Comparison of ENCODE assay signal across 25 mouse cellular contexts in genomic region chr11:32629713-32630211, GRCm38 (mm10).
"Had no signal": no experiment of that assay in that cellular context is flagged by ENCODE, and none has a peak within 500 bp of the region (broad histone marks: within the 10 kb centered on the region; RNA-seq: fewer than 3 reads in every experiment).

No protein-coding gene starts in this region.

- H3K4me1 ChIP-seq: hindbrain, embryonic 10.5 days; hindbrain, embryonic 12.5 days; hindbrain, embryonic 15.5 days; kidney, embryonic 15.5 days; limb, embryonic 12.5 days; limb, embryonic 15.5 days had no signal

- H3K27ac ChIP-seq: heart, adult 2 months; hindbrain, embryonic 10.5 days; hindbrain, embryonic 12.5 days; hindbrain, embryonic 15.5 days; hindbrain, postnatal 0 days; kidney, embryonic 15.5 days; kidney, postnatal 0 days; layer of hippocampus, adult 2 months; left cerebral cortex, adult 2 months; limb, embryonic 12.5 days; limb, embryonic 15.5 days; liver, embryonic 12.5 days; liver, embryonic 14.5 days had no signal

- H3K36me3 ChIP-seq: heart, embryonic 12.5 days; hindbrain, embryonic 10.5 days; hindbrain, embryonic 12.5 days; hindbrain, embryonic 15.5 days; kidney, embryonic 15.5 days; limb, embryonic 12.5 days; limb, embryonic 15.5 days; liver, embryonic 12.5 days had no signal

- ATAC-seq: hindbrain, postnatal 0 days; intestine, embryonic 16.5 days; liver, embryonic 12.5 days had no signal

- H3K4me2 ChIP-seq: heart, embryonic 12.5 days; hindbrain, embryonic 12.5 days; hindbrain, embryonic 15.5 days; kidney, embryonic 15.5 days; limb, embryonic 12.5 days; limb, embryonic 15.5 days; liver, embryonic 12.5 days had no signal

- DNase-seq: gastrocnemius, postnatal 14 days; gastrocnemius, postnatal 36 days; heart, adult 2 months; heart, postnatal 10 days; heart, postnatal 4 days; kidney, adult 11 months; kidney, adult 2 months; kidney, adult 9 months; kidney, postnatal 14 days; kidney, postnatal 36 days; left cerebral cortex, postnatal 4 days had no signal

- H3K9me3 ChIP-seq: hindbrain, embryonic 10.5 days; hindbrain, embryonic 12.5 days; hindbrain, embryonic 15.5 days; kidney, embryonic 15.5 days; limb, embryonic 12.5 days; limb, embryonic 15.5 days; liver, embryonic 12.5 days had no signal

- H3K4me3 ChIP-seq: heart, adult 2 months; heart, embryonic 12.5 days; hindbrain, embryonic 10.5 days; hindbrain, embryonic 12.5 days; hindbrain, embryonic 15.5 days; kidney, embryonic 15.5 days; layer of hippocampus, adult 2 months; left cerebral cortex, adult 2 months; limb, embryonic 12.5 days; limb, embryonic 15.5 days; liver, embryonic 12.5 days had no signal

- H3K27me3 ChIP-seq: heart, embryonic 12.5 days; hindbrain, embryonic 12.5 days; hindbrain, embryonic 15.5 days; kidney, embryonic 15.5 days; limb, embryonic 12.5 days; limb, embryonic 15.5 days; liver, embryonic 12.5 days had no signal

- H3K9ac ChIP-seq: heart, embryonic 12.5 days; hindbrain, embryonic 12.5 days; hindbrain, embryonic 15.5 days; kidney, embryonic 15.5 days; limb, embryonic 12.5 days; limb, embryonic 15.5 days; liver, embryonic 12.5 days; liver, embryonic 14.5 days had no signal
